Mouse (Mus musculus): ENCODE measurements around the gene Fam180a. TPM values are rescaled to one million over a fixed set of nuclear protein-coding genes. Genes with fewer than 3 reads are reported as not detected.

Gene Fam180a
- total RNA-seq, 2 experiments from 2014 or later, result 3.5 to 4.4 TPM

DNA sequence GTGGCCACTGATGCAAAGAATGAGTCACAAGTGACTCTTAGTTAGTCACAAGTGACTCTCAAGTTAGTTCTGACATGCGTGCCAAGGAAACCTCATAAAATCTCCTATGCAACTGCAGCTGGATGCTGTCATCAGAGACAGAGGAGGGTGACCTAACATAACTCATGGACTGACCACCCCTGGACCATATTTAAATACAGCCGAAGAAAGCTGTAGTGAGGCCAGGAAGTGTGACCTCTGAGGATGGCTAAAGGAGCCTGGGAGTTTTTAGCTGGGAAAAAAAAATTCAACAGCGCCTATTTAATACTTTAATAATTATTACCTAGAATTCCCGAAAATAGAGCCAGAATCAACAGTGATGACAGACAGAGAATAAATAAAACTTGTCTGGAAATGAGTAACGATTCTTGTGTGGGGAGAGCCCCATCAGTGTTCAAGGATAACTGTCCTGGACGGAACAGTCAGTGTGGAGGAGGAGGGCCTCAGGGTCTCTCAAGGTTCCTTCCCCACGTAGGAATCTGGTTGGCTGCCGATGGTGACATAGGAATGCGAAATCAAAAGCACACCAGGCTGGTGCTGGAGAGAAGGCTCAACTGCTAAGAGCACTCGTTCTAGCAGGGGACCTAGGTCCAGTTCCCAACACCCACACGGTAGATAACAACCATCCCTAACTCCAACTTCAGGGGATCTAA is 52.4 kb downstream of the Fam180a start:
- TF ChIP-seq CTCF (IDR thresholded peaks at IDR 0.05), result no peak
- DNase-seq (ENCODE audit: extremely low spot score in 1 of 2, low spot score in 2 of 2), result no peak
- intact Hi-C loops (cut with DNase I), result no loop called here
- no peak overlapping the region for H3K27ac ChIP-seq
- H3K4me3 ChIP-seq, result no peak overlapping the region

DNA sequence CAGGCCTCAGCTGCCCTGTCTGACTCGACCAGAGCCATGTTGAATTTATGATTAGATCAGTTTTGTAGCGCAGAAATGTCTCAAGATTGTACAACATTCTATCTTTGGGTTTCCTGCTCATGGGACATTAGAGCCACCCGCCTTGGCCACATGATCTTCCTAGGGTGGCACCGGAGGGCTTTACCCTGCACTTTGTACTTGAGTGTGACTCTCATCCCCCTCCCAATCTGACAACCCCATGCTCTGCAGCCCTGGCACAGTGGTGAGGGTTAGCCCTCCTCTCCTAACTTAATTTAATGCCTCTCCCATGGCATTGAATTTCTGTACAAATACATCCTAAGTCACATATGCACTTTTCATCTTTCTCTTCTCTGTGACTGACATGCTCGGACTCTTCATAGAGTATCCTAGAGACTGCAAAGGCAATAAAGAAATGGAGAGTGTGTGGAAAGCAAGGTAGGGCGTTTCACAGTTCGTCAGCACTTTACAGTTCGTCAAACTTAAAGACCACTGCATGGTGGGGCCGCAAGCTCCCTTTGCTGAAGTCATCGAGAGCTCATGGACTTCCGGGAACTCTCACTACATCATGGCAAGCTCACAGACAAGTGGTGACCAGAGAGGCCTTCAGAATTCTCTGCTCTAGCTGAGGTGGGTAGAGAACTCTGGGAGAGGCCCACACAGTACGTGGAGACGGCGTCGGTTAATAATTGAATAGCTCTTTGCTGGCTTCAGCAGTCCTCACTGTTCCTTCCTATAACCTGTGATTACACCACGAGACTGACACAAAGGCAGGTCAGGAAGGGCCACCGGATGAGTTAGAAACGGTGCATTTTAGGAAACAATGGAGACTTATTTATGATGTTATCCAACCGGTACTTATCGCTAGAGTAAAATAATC is 53.8 kb downstream of the Fam180a start:
- no peak overlapping the region for H3K27ac ChIP-seq
- intact Hi-C loops (cut with DNase I), result no loop called here

DNA sequence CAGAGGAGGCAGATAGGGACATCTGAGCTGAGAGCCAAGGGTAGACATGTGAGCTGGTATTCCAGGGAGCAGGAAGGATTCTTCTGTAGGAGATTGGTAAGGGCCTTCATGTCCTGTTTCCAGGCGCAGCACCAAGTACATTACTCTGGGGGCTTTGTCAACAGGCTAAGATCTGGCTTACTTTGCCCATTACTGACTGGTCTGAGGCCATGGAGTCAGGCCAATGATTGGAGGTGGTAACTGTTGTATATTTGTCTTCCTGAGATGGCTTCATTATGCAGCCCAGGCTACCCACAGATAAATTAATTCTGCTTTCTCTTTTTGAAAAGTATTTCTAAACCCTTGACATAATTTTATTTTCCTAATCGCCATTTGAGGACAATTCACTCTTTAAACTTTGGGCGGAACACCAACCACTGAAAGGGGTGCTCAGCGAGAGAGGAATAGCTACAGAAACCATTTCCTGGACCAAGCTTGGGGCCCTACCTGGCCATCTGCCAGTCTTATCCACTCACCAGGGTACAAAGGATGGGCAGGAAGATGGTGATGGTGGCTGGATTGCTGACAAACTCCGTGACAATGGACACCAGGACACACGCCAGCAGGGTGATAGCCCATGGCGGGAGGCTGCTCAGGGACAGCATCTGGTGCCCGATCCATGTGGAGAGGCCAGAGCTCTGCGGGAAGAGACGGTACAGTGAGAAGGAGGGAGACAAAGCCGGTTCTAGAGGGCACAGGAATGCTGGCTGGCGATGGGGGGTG is 54.7 kb downstream of the Fam180a start:
- no peak for TF ChIP-seq CTCF (IDR thresholded peaks at IDR 0.05)
- DNase-seq (ENCODE audit: extremely low spot score in 1 of 2, low spot score in 2 of 2), result no peak
- no peak overlapping the region for H3K27ac ChIP-seq
- no peak overlapping the region for H3K4me3 ChIP-seq
- intact Hi-C loops (cut with DNase I), result no loop called here

More for the DNA sequence above, 53.8 kb downstream of the Fam180a start:
- DNase-seq (ENCODE audit: extremely low spot score in 1 of 2, low spot score in 2 of 2), result no peak
- TF ChIP-seq CTCF (IDR thresholded peaks at IDR 0.05), result no peak
- H3K4me3 ChIP-seq, result no peak overlapping the region

DNA sequence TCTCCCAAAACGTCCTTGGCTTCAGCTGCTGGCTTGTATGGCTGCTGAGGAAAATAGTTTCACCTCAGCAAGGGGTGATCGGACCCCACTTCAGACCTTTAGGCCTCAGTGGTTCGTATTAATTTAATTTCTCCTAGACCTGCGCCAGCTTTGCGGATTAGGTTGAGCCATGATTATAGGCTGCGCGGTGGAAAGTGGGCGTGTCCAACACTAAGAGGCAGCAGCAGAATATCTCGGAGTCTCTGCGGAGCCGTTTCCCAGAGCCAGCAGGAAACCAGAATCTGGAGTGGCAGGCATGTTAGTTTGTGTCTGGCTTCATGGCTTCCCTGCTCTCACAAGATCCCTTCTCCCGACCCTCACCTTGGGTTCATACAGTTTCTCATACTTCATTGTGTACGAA is 56.3 kb downstream of the Fam180a start:
- no peak overlapping the region for H3K4me3 ChIP-seq
- intact Hi-C loops (cut with DNase I), result no loop called here
- no peak for TF ChIP-seq CTCF (IDR thresholded peaks at IDR 0.05)

DNA sequence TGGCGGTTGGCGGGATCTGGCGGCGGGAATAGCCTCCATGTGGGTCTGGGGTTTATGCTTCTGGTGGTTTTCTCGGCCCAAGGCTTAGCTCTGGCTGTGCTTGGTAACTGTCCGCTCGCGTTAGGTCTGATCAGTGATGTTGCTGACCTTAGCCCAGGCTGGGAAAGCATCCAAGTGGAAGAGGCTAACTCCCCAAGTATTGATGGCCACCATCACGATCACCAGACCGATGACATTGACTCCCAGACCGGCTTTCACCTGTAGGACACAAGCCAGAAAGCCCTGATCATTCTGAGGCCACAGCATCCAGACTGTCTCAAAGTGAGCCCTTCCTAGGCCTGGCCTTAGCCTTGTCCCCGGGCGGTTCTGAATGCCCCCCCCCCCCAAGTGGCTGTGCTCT is 57.2 kb downstream of the Fam180a start:
- TF ChIP-seq CTCF (IDR thresholded peaks at IDR 0.05), result no peak
- intact Hi-C loops (cut with DNase I), result no loop called here
- H3K4me3 ChIP-seq, result no peak overlapping the region
- no peak overlapping the region for H3K27ac ChIP-seq
- no peak for DNase-seq (ENCODE audit: extremely low spot score in 1 of 2, low spot score in 2 of 2)

More for the DNA sequence above, 56.3 kb downstream of the Fam180a start:
- H3K27ac ChIP-seq, result no peak overlapping the region
- no peak for DNase-seq (ENCODE audit: extremely low spot score in 1 of 2, low spot score in 2 of 2)

DNA sequence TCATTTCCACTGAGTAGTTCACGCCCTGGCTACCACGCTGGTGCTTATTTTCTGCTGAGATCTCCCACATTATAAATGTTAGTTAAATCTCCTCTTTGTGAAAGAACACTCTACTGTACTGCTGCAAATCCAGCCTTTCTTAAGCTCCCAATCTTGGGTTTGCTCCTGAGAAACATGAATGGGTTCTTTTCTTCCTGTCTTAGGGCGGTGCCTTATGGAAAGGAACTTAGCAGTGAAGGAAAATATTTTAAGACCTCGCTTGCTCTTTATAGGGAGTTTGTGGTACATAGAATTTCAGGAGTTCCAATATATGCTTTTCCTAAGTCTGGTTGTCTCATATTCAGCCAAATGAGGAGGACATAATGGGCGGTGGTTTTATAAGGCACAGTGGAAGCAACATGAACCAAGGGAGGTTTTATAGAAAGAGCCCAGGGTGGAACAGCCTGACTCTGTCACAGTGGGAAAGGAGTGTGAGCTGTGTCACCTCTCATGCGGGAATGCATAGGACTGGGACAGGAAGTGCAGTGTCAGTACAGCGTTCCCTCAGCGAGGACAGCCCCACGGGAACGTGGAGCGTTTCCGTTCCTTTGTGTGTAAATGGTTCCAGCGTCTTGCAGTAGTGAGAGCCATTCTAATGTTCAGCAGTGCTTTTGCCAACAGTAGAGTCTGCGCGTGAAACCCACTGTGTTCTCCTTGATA is 60.2 kb downstream of the Fam180a start:
- TF ChIP-seq CTCF (IDR thresholded peaks at IDR 0.05), result no peak
- DNase-seq (ENCODE audit: extremely low spot score in 1 of 2, low spot score in 2 of 2), result no peak
- intact Hi-C loops (cut with DNase I), result no loop called here
- H3K4me3 ChIP-seq, result no peak overlapping the region
- H3K27ac ChIP-seq, result no peak overlapping the region

Other genes with a start within 250 kb of the Fam180a start
- gene Cnot4, start 192.4 kb downstream of the Fam180a start, total RNA-seq (2021), result 10 to 100 TPM; 43.3 to 45.6 TPM
- gene Nup205, start 148.7 kb downstream of the Fam180a start, total RNA-seq (2021), result 10 to 100 TPM; 24.6 to 27.1 TPM
- gene Slc13a4, start 18.0 kb downstream of the Fam180a start, total RNA-seq (2021), result 10 to 100 TPM in 1 of 2 experiments, 1 to 10 TPM in 1; 9.2 to 14.8 TPM
- gene Mtpn, start 213.7 kb upstream of the Fam180a start, total RNA-seq (2021), result 100 to 1,000 TPM; 289 to 292 TPM

All from left cerebral cortex, adult 2 months (tissue).